Mouse (Mus musculus): Measurements from ENCODE around the gene Hyou1. TPM values are rescaled to one million over a fixed set of nuclear protein-coding genes. Genes with fewer than 3 reads are reported as not detected.
"Not testable (repeated sequence)": the region's sequence is repeated elsewhere in the genome, so short reads cannot be mapped to it uniquely, and the experiment has no call there.

The Hyou1 gene
- polyA plus RNA-seq, 1 experiment from 2014 or later, result 14.3 TPM

GRCm38 (mm10) chr9:44353142-44353541, 26.1 kb upstream of the Hyou1 start:
- Histone ChIP-seq H3K27me3 (no peaks in the 10 kb centered on the region), H3K9me3 (replicated peaks) (no peaks in the 10 kb centered on the region), H3K27ac (no peak overlapping the region), H3K4me1 (replicated peaks) (no peaks in the 10 kb centered on the region), H3K4me3 (no peak overlapping the region), H3K9ac (no peak overlapping the region), H3K4me2 (no peak overlapping the region), H3K36me3 (peaks cover 90% of the 10 kb centered on the region)
- ATAC-seq (replicated peaks; ENCODE audit: insufficient number of reproducible peaks, insufficient read depth, low FRiP score, low read depth), result no peak
- WGBS, result 91% methylated on average over 6 of the region's 6 CpGs

- no peak overlapping the region for H3K27ac ChIP-seq
- 72% methylated on average over 4 of the region's 4 CpGs for WGBS
- H3K27me3 ChIP-seq, result no peaks in the 10 kb centered on the region
- no peaks in the 10 kb centered on the region for H3K9me3 ChIP-seq (replicated peaks)
- peaks cover 7% of the 10 kb centered on the region for H3K4me1 ChIP-seq (replicated peaks)
- H3K4me2 ChIP-seq, result no peak overlapping the region
- ATAC-seq (replicated peaks; ENCODE audit: insufficient number of reproducible peaks, insufficient read depth, low FRiP score, low read depth), result no peak
- peaks cover 68% of the 10 kb centered on the region for H3K36me3 ChIP-seq
- no peak overlapping the region for H3K9ac ChIP-seq
- H3K4me3 ChIP-seq, result no peak overlapping the region
These were observed 22.1 kb upstream of the Hyou1 start for GRCm38 (mm10) chr9:44357207-44357606.

- H3K9me3 ChIP-seq (replicated peaks), result no peaks in the 10 kb centered on the region
- ATAC-seq (replicated peaks; ENCODE audit: insufficient number of reproducible peaks, insufficient read depth, low FRiP score, low read depth), result peak; percentile 94
- under 1% methylated on average over 44 of the region's 44 CpGs for WGBS
- peak within 1 kb of the TSS; percentile 72 for H3K9ac ChIP-seq
- H3K4me3 ChIP-seq, result peak within 1 kb of the TSS; percentile 73
- H3K36me3 ChIP-seq, result peaks cover 29% of the 10 kb centered on the region
- peaks cover 7% of the 10 kb centered on the region for H3K4me1 ChIP-seq (replicated peaks)
- peak within 1 kb of the TSS; percentile 74 for H3K4me2 ChIP-seq
- peak within 1 kb of the TSS; percentile 83 for H3K27ac ChIP-seq
- no peaks in the 10 kb centered on the region for H3K27me3 ChIP-seq
These were observed 17.9 kb upstream of the Hyou1 start, which contains the start of gene Vps11 for GRCm38 (mm10) chr9:44361190-44361917. Gene Vps11 (minus strand): TSS chr9:44361670.

GRCm38 (mm10) chr9:44361931-44362330, 17.4 kb upstream of the Hyou1 start:
- H3K4me2 ChIP-seq, result peak overlapping the region; percentile 74
- not testable (repeated sequence) for H3K4me1 ChIP-seq (replicated peaks); H3K9me3 ChIP-seq (replicated peaks); ATAC-seq (replicated peaks; ENCODE audit: insufficient number of reproducible peaks, insufficient read depth, low FRiP score, low read depth); H3K27me3 ChIP-seq
- peak overlapping the region; percentile 72 for H3K9ac ChIP-seq
- H3K4me3 ChIP-seq, result peak overlapping the region; percentile 73
- H3K27ac ChIP-seq, result peak overlapping the region; percentile 83
- H3K36me3 ChIP-seq, result peaks cover 23% of the 10 kb centered on the region
- WGBS, result 36% methylated on average over 4 of the region's 4 CpGs

GRCm38 (mm10) chr9:44364480-44364879, 14.8 kb upstream of the Hyou1 start:
- H3K27me3 ChIP-seq, result no peaks in the 10 kb centered on the region
- no peak for ATAC-seq (replicated peaks; ENCODE audit: insufficient number of reproducible peaks, insufficient read depth, low FRiP score, low read depth)
- peaks cover 7% of the 10 kb centered on the region for H3K4me1 ChIP-seq (replicated peaks)
- H3K9me3 ChIP-seq (replicated peaks), result no peaks in the 10 kb centered on the region
- H3K27ac ChIP-seq, result no peak overlapping the region
- H3K4me3 ChIP-seq, result no peak overlapping the region
- no peak overlapping the region for H3K4me2 ChIP-seq
- H3K36me3 ChIP-seq, result peaks cover 3% of the 10 kb centered on the region; the same call in 1 of the 2 replicates
- no peak overlapping the region for H3K9ac ChIP-seq
- 65% methylated on average over 3 of the region's 3 CpGs for WGBS

- Histone ChIP-seq H3K4me3 (no peak overlapping the region), H3K27ac (no peak overlapping the region), H3K36me3 (no peaks in the 10 kb centered on the region), H3K27me3 (no peaks in the 10 kb centered on the region), H3K4me1 (replicated peaks) (peaks cover 2% of the 10 kb centered on the region; the same call in 1 of the 2 replicates), H3K4me2 (no peak overlapping the region), H3K9ac (no peak overlapping the region), H3K9me3 (replicated peaks) (no peaks in the 10 kb centered on the region)
- no peak for ATAC-seq (replicated peaks; ENCODE audit: insufficient number of reproducible peaks, insufficient read depth, low FRiP score, low read depth)
These were observed 5.9 kb upstream of the Hyou1 start for GRCm38 (mm10) chr9:44373386-44373785.

- Histone ChIP-seq H3K4me2 (no peak overlapping the region), H3K27me3 (no peaks in the 10 kb centered on the region), H3K4me1 (replicated peaks) (peaks cover 15% of the 10 kb centered on the region), H3K9ac (no peak overlapping the region), H3K27ac (no peak overlapping the region), H3K9me3 (replicated peaks) (no peaks in the 10 kb centered on the region), H3K36me3 (peaks cover 4% of the 10 kb centered on the region), H3K4me3 (no peak overlapping the region)
- 78% methylated on average over 6 of the region's 6 CpGs for WGBS
- ATAC-seq (replicated peaks; ENCODE audit: insufficient number of reproducible peaks, insufficient read depth, low FRiP score, low read depth), result no peak
These were observed 3.1 kb upstream of the Hyou1 start for GRCm38 (mm10) chr9:44376141-44376540.

GRCm38 (mm10) chr9:44377335-44377734, 2.0 kb upstream of the Hyou1 start:
- H3K9me3 ChIP-seq (replicated peaks); H3K4me2 ChIP-seq; H3K4me3 ChIP-seq; H3K27ac ChIP-seq; H3K27me3 ChIP-seq; H3K9ac ChIP-seq; ATAC-seq (replicated peaks; ENCODE audit: insufficient number of reproducible peaks, insufficient read depth, low FRiP score, low read depth): not testable (repeated sequence)
- 73% methylated on average over 2 of the region's 2 CpGs for WGBS
- peaks cover 15% of the 10 kb centered on the region for H3K4me1 ChIP-seq (replicated peaks)
- H3K36me3 ChIP-seq, result peaks cover 16% of the 10 kb centered on the region

GRCm38 (mm10) chr9:44378153-44378730, 1.0 kb upstream of the Hyou1 start:
- no peak for ATAC-seq (replicated peaks; ENCODE audit: insufficient number of reproducible peaks, insufficient read depth, low FRiP score, low read depth)
- Histone ChIP-seq H3K9me3 (replicated peaks) (no peaks in the 10 kb centered on the region), H3K9ac (0 out of 2 replicates have a peak overlapping the region, but pooled peaks have one; percentile 60), H3K36me3 (peaks cover 25% of the 10 kb centered on the region), H3K4me2 (peak overlapping the region; percentile 91), H3K27me3 (no peaks in the 10 kb centered on the region), H3K4me1 (replicated peaks) (peaks cover 15% of the 10 kb centered on the region), H3K4me3 (peak overlapping the region; percentile 71), H3K27ac (no peak overlapping the region; the same call in 1 of the 2 replicates)
- 75% methylated on average over 5 of the region's 5 CpGs for WGBS

GRCm38 (mm10) chr9:44379862-44380261, 572 bp downstream of the Hyou1 start:
- peak overlapping the region; percentile 84 for H3K9ac ChIP-seq
- ATAC-seq (replicated peaks; ENCODE audit: insufficient number of reproducible peaks, insufficient read depth, low FRiP score, low read depth), result 0 out of 2 replicates have a peak, but pooled peaks have one; percentile 11
- peak overlapping the region; percentile 71 for H3K4me3 ChIP-seq
- H3K4me1 ChIP-seq (replicated peaks), result peaks cover 15% of the 10 kb centered on the region
- no peaks in the 10 kb centered on the region for H3K27me3 ChIP-seq
- H3K36me3 ChIP-seq, result peaks cover 41% of the 10 kb centered on the region
- WGBS, result 7% methylated on average over 15 of the region's 15 CpGs
- H3K27ac ChIP-seq, result peak overlapping the region; percentile 78
- H3K9me3 ChIP-seq (replicated peaks), result no peaks in the 10 kb centered on the region
- peak overlapping the region; percentile 91 for H3K4me2 ChIP-seq

- H3K4me3 ChIP-seq, result no peak overlapping the region
- WGBS, result 90% methylated on average over 13 of the region's 13 CpGs
These were observed 5.3 kb downstream of the Hyou1 start for GRCm38 (mm10) chr9:44384596-44384995.

More at GRCm38 (mm10) chr9:44384596-44384995, 5.3 kb downstream of the Hyou1 start:
- Histone ChIP-seq H3K27me3 (no peaks in the 10 kb centered on the region), H3K4me2 (no peak overlapping the region), H3K9ac (no peak overlapping the region), H3K9me3 (replicated peaks) (no peaks in the 10 kb centered on the region), H3K4me1 (replicated peaks) (peaks cover 11% of the 10 kb centered on the region), H3K36me3 (peaks cover 87% of the 10 kb centered on the region), H3K27ac (no peak overlapping the region)
- ATAC-seq (replicated peaks; ENCODE audit: insufficient number of reproducible peaks, insufficient read depth, low FRiP score, low read depth), result no peak

All from heart, embryonic 15.5 days (tissue).